Mouse (Mus musculus) ovary, adult 18-20 months (tissue): ENCODE data around the gene Cdh22.
A peak's percentile ranks its signal among the peaks of the same experiment; 100 is the strongest.

ENCODE experiments used
- DNase-seq: peaks from one replicate; pipeline ENCODE4 v3.0.0; 2022; ENCODE audit warnings: low spot score, mixed read lengths

Cdh22 gene

GRCm38 (mm10) chr2:165234613-165235291 is at the start of gene Cdh22:
TSS of gene Cdh22 (minus strand) at chr2:165234853.
- DNase-seq = peak; percentile 11

GRCm38 (mm10) chr2:165284377-165284776 is 49.7 kb upstream of the Cdh22 start:
- no peak for DNase-seq

- peak; percentile 20 for DNase-seq
Observed at GRCm38 (mm10) chr2:165283644-165284043, 49.0 kb upstream of the Cdh22 start.

GRCm38 (mm10) chr2:165281779-165282311 is 47.2 kb upstream of the Cdh22 start:
- no peak for DNase-seq

- no peak for DNase-seq
Observed at GRCm38 (mm10) chr2:165279351-165279750, 44.7 kb upstream of the Cdh22 start.

- DNase-seq = no peak
Observed at GRCm38 (mm10) chr2:165277188-165277740, 42.6 kb upstream of the Cdh22 start.

- DNase-seq = no peak
Observed at GRCm38 (mm10) chr2:165275824-165276223, 41.2 kb upstream of the Cdh22 start.

- no peak for DNase-seq
Observed at GRCm38 (mm10) chr2:165275124-165275640, 40.5 kb upstream of the Cdh22 start.

- DNase-seq = no peak
Observed at GRCm38 (mm10) chr2:165273589-165273988, 38.9 kb upstream of the Cdh22 start.

GRCm38 (mm10) chr2:165271326-165271725 is 36.7 kb upstream of the Cdh22 start:
- DNase-seq = no peak

- no peak for DNase-seq
Observed at GRCm38 (mm10) chr2:165270858-165271257, 36.2 kb upstream of the Cdh22 start.

GRCm38 (mm10) chr2:165266739-165267138 is 32.1 kb upstream of the Cdh22 start:
- no peak for DNase-seq

- DNase-seq = no peak
Observed at GRCm38 (mm10) chr2:165263861-165264260, 29.2 kb upstream of the Cdh22 start.

- no peak for DNase-seq
Observed at GRCm38 (mm10) chr2:165262274-165262990, 27.8 kb upstream of the Cdh22 start.

- DNase-seq = no peak
Observed at GRCm38 (mm10) chr2:165259859-165260258, 25.2 kb upstream of the Cdh22 start.

GRCm38 (mm10) chr2:165258321-165258720 is 23.7 kb upstream of the Cdh22 start:
- DNase-seq = no peak

GRCm38 (mm10) chr2:165257151-165257834 is 22.6 kb upstream of the Cdh22 start:
- no peak for DNase-seq

- DNase-seq = no peak
Observed at GRCm38 (mm10) chr2:165256213-165256612, 21.6 kb upstream of the Cdh22 start.

GRCm38 (mm10) chr2:165253867-165254266 is 19.2 kb upstream of the Cdh22 start:
- DNase-seq = no peak

- DNase-seq = no peak
Observed at GRCm38 (mm10) chr2:165253269-165253668, 18.6 kb upstream of the Cdh22 start.

GRCm38 (mm10) chr2:165252801-165253200 is 18.1 kb upstream of the Cdh22 start:
- no peak for DNase-seq

GRCm38 (mm10) chr2:165252381-165252780 is 17.7 kb upstream of the Cdh22 start:
- no peak for DNase-seq
